In the genomic region with DNA sequence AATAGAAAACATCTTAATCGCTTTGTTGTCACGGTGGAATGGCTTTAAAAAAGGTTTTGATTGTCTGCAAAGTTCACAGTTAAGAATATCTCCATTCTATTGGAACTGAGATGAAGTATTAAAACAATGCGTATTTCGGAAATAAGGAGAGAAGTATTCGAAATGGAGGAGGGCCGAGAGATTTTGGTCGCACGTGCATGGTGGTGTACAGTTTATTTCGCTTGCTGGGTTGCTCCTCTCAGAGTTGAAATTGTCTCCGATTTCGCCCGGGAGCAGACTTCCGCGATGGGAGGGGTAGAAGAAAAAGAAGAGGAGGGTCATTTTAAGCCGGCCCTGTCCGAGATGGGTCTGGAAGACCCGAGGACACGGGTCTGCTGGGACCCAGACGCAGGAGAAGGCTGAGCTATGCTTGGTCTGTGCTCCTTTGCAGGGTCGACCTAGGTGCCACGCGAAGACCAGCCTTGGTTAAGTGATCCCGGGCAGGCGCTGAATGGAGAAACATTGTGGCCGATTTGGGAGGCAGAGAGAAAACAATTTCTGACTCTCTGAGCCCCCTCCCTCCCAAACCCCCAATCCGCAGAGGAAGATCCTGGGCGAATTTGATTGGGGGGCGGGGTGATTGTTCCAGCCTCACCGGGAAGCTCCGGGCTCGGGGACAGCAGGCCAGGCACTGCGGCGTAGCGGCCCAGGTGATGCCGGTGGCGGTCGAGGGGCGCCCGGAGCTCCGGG, we compare ENCODE assay signal across 8 mouse cellular contexts. TPM values are rescaled to one million over a fixed set of nuclear protein-coding genes. Genes with fewer than 3 reads are reported as not detected.
A peak's percentile ranks its signal among the peaks of the same experiment; 100 is the strongest.
DNase-seq lines count a peak whose midpoint lies in the region; ATAC-seq and TF ChIP-seq lines count a peak whose summit lies in the region.

No protein-coding gene starts in this region.

- WGBS in heart, embryonic 13.5 days, result under 1% methylated on average over 39 of the region's 40 CpGs
- under 1% methylated on average over 40 of the region's 40 CpGs for WGBS in midbrain, embryonic 14.5 days

- peaks cover 73% of the 10 kb centered on the region for H3K79me3 ChIP-seq in C2C12 (ENCODE audit: low read depth)

- ATAC-seq in heart, embryonic 13.5 days (ENCODE audit: extremely low read depth, insufficient number of reproducible peaks, low FRiP score, low TSS enrichment), result no peak
- ATAC-seq in midbrain, embryonic 14.5 days (ENCODE audit: low FRiP score, low TSS enrichment), result no peak

- H3K9me3 ChIP-seq in heart, embryonic 13.5 days, result no peaks in the 10 kb centered on the region
- no peaks in the 10 kb centered on the region for H3K9me3 ChIP-seq in midbrain, embryonic 14.5 days (ENCODE audit: control insufficient read depth, low read length)

- peak overlapping the region; percentile 99 for H3K4me2 ChIP-seq in heart, embryonic 13.5 days
- H3K4me2 ChIP-seq in midbrain, embryonic 14.5 days (ENCODE audit: low read length), result peak overlapping the region; percentile 100

- DNase-seq in gastrocnemius, postnatal 25 days, result peak; percentile 43
- DNase-seq in gastrocnemius, adult 8-10 months (ENCODE audit: low spot score in 2 of 2), result no peak
- peak; percentile 77 for DNase-seq in cerebellum, postnatal 14 days
- peak; percentile 67 for DNase-seq in kidney, postnatal 14 days
- peak; percentile 84 for DNase-seq in midbrain, embryonic 14.5 days
- no peak for DNase-seq in ovary, postnatal 14 days (ENCODE audit: low spot score)

- H3K27me3 ChIP-seq in C2C12 (ENCODE audit: control insufficient read depth, insufficient read depth, insufficient read length), result no peaks in the 10 kb centered on the region
- no peaks in the 10 kb centered on the region for H3K27me3 ChIP-seq in heart, embryonic 13.5 days (replicated peaks)
- no peaks in the 10 kb centered on the region for H3K27me3 ChIP-seq in midbrain, embryonic 14.5 days (ENCODE audit: control insufficient read depth, insufficient read depth, low read length)

- H3ac ChIP-seq in C2C12 (ENCODE audit: control insufficient read depth, insufficient read length, low read depth), result peak overlapping the region; percentile 83

- H3K79me2 ChIP-seq in C2C12 (ENCODE audit: control insufficient read depth, insufficient read depth), result peaks cover 95% of the 10 kb centered on the region

- H3K27ac ChIP-seq in heart, embryonic 13.5 days (replicated peaks), result peak overlapping the region; percentile 92
- peak overlapping the region; percentile 100 for H3K27ac ChIP-seq in midbrain, embryonic 14.5 days (replicated peaks; ENCODE audit: low read depth, low read length)

- peaks cover 38% of the 10 kb centered on the region for H3K4me1 ChIP-seq in heart, embryonic 13.5 days
- H3K4me1 ChIP-seq in midbrain, embryonic 14.5 days (ENCODE audit: control insufficient read depth, insufficient read depth, low read length), result peaks cover 30% of the 10 kb centered on the region

- no peak for TF ChIP-seq CTCF in C2C12 (IDR thresholded peaks at IDR 0.05; ENCODE audit: control insufficient read depth, insufficient read depth, insufficient read length)

- H3K36me3 ChIP-seq in C2C12 (ENCODE audit: control insufficient read depth, insufficient read depth), result no peaks in the 10 kb centered on the region
- H3K36me3 ChIP-seq in heart, embryonic 13.5 days, result no peaks in the 10 kb centered on the region
- peaks cover 11% of the 10 kb centered on the region for H3K36me3 ChIP-seq in midbrain, embryonic 14.5 days (ENCODE audit: control insufficient read depth, insufficient read depth, low read length)

- H3K4me3 ChIP-seq in C2C12 (ENCODE audit: insufficient read depth, poor library complexity, severe bottlenecking), result peak overlapping the region; percentile 71
- H3K4me3 ChIP-seq in heart, embryonic 13.5 days, result peak overlapping the region; percentile 88
- H3K4me3 ChIP-seq in midbrain, embryonic 14.5 days (replicated peaks; ENCODE audit: low read depth, low read length), result peak overlapping the region; percentile 94

- peak overlapping the region; percentile 99 for H3K9ac ChIP-seq in heart, embryonic 13.5 days
- peak overlapping the region; percentile 100 for H3K9ac ChIP-seq in midbrain, embryonic 14.5 days (replicated peaks; ENCODE audit: low read length)

TF ChIP-seq in C2C12, 6 proteins besides CTCF, POLR2A, EP300 and RAD21:
- TF ChIP-seq MYOG (IDR thresholded peaks at IDR 0.05; ENCODE audit: control insufficient read depth, extremely low read depth, insufficient read length) (no peak), MAX (IDR thresholded peaks at IDR 0.05) (peak; percentile 61)
TF ChIP-seq in C2C12: peak in this region for 1.

RNA-seq across cellular contexts. Expression of a gene that starts 2.8 kb away (rescaled TPM):
- 1 to 10 TPM; 3.2 to 4.7 TPM for total RNA-seq in gastrocnemius, postnatal 25 days (2021)
- 1 to 10 TPM; 3.6 to 5.8 (median 4.7) TPM for total RNA-seq in gastrocnemius, adult 8-10 months (2022)
- 10.8 TPM for polyA plus RNA-seq in C2C12 (2012; fragmentation: generic; extraction: Trizol)
- 4.4 and 5.2 TPM in 2 replicates for polyA plus RNA-seq in heart, embryonic 13.5 days (2015; fragmentation: Nextera tagmentation; extraction: Ambion mirVana)
- 20.0 and 25.9 TPM in 2 replicates for polyA plus RNA-seq in midbrain, embryonic 14.5 days (2014; fragmentation: Nextera tagmentation; extraction: Ambion mirVana)

Comparison
In these comparisons a context has a peak if more than half of its experiments do, and no peak if none do; other contexts are left out.
1. DNase-seq: peak in gastrocnemius, postnatal 25 days (single experiment), cerebellum, postnatal 14 days (2 of 2), kidney, postnatal 14 days (single experiment) and midbrain, embryonic 14.5 days (single experiment); none in gastrocnemius, adult 8-10 months (0 of 2) and ovary, postnatal 14 days (single experiment).
2. Peak in every context shown above with its lines, with median percentiles within 50 percentile points of each other: H3K4me3 ChIP-seq.